Mouse (Mus musculus) forebrain, postnatal 0 days (tissue): ENCODE measurements around the gene Slc39a3. TPM values are rescaled to one million over a fixed set of nuclear protein-coding genes. Genes with fewer than 3 reads are reported as not detected.
"Not testable (repeated sequence)": the region's sequence is repeated elsewhere in the genome, so short reads cannot be mapped to it uniquely, and the experiment has no call there.

Source experiments
- ATAC-seq: fragments of 200-750 bp; cut with Nextera tagmentation; 2 replicates; pipeline ENCODE4 v1.8.0; 2017; ENCODE audit warnings: mild to moderate bottlenecking, moderate library complexity
- DNase-seq: peaks from one replicate; pipeline ENCODE4 v3.0.0-alpha.2; 2015
- H3K27ac ChIP-seq: fragments of 300-500 bp; sonication (generic); 2 replicates; pipeline ENCODE4 v1.5.1; 2014; ENCODE audit warnings: low read depth, mild to moderate bottlenecking, antibody characterized with exemption, low read length, moderate library complexity, mixed read lengths
- H3K27me3 ChIP-seq: fragments of 300-500 bp; sonication (generic); 2 replicates; pipeline ENCODE4 v1.6.1; 2014; ENCODE audit warnings: mild to moderate bottlenecking, low read length, mixed read lengths; ENCODE audit not compliant: insufficient read depth
- H3K36me3 ChIP-seq: fragments of 300-500 bp; sonication (generic); 2 replicates; pipeline ENCODE4 v1.6.1; 2014; ENCODE audit warnings: mild to moderate bottlenecking, moderate library complexity; ENCODE audit not compliant: insufficient read depth
- H3K4me1 ChIP-seq: fragments of 300-500 bp; sonication (generic); 2 replicates; pipeline ENCODE4 v1.6.1; 2014; ENCODE audit warnings: antibody characterized with exemption; ENCODE audit not compliant: insufficient read depth
- H3K4me2 ChIP-seq: fragments of 300-500 bp; sonication (generic); 2 replicates; pipeline ENCODE4 v1.6.1; 2014; ENCODE audit warnings: low read depth, mild to moderate bottlenecking, moderate library complexity
- H3K4me3 ChIP-seq: fragments of 300-500 bp; sonication (generic); 2 replicates; pipeline ENCODE4 v1.5.1; 2014; ENCODE audit warnings: low read depth, low read length, mixed read lengths
- H3K9ac ChIP-seq: fragments of 300-500 bp; sonication (generic); 2 replicates; pipeline ENCODE4 v1.6.1; 2014; ENCODE audit warnings: mild to moderate bottlenecking
- H3K9me3 ChIP-seq: fragments of 300-500 bp; sonication (generic); 2 replicates; pipeline ENCODE4 v1.6.1; 2016; ENCODE audit warnings: low read length
- CTCF ChIP-seq: sonication (generic); IDR thresholded peaks from 2 replicates; pipeline ENCODE4 v1.5.1; 2016; ENCODE audit warnings: antibody characterized with exemption, control low read depth, low read depth
- WGBS: fragments of 180-500 bp; shearing (Covaris S2); extraction: QIAGEN DNeasy Blood & Tissue Kit; methylation state at CpG from one replicate; pipeline ENCODE4 v1.1.7; 2014; 5-methylcytosine and 5-hydroxymethylcytosine counted together
- polyA plus RNA-seq: library from polyadenylated mRNA; unstranded; fragments of >200 nt; fragmentation: Nextera tagmentation; extraction: Ambion mirVana; gene quantifications from 2 replicates; pipeline ENCODE4 v1.2.1, GENCODE M21; 2015
- total RNA-seq: library from RNA; depleted of rRNA; stranded (reverse); fragments of >200 nt; gene quantifications from 2 replicates; pipeline ENCODE4 v1.2.3, GENCODE M21; 2014

The Slc39a3 gene
- total and polyA plus RNA-seq, 2 experiments from 2014 or later = 45.2 to 104 TPM

GRCm38 (mm10) chr10:80993276-80993675 is 44.0 kb downstream of the Slc39a3 start:
- Histone ChIP-seq H3K9me3 (no peaks in the 10 kb centered on the region), H3K9ac (no peak overlapping the region), H3K4me1 (no peaks in the 10 kb centered on the region), H3K4me3 (no peak overlapping the region), H3K27me3 (no peaks in the 10 kb centered on the region), H3K27ac (no peak overlapping the region), H3K4me2 (no peak overlapping the region), H3K36me3 (no peaks in the 10 kb centered on the region)
- DNase-seq = peak; percentile 18
- 42% methylated on average over 5 of the region's 5 CpGs for WGBS
- no peak for TF ChIP-seq CTCF
- ATAC-seq = no peak; the same call in 1 of the 2 replicates

GRCm38 (mm10) chr10:80991945-80992344 is 45.3 kb downstream of the Slc39a3 start:
- TF ChIP-seq CTCF = no peak
- Histone ChIP-seq H3K9ac (no peak overlapping the region), H3K4me1 (no peaks in the 10 kb centered on the region), H3K4me2 (no peak overlapping the region), H3K36me3 (no peaks in the 10 kb centered on the region), H3K27me3 (no peaks in the 10 kb centered on the region), H3K9me3 (no peaks in the 10 kb centered on the region), H3K4me3 (no peak overlapping the region), H3K27ac (no peak overlapping the region)
- no peak for ATAC-seq
- no peak for DNase-seq
- 87% methylated on average over 1 of the region's 1 CpGs for WGBS

GRCm38 (mm10) chr10:80991007-80991406 is 46.2 kb downstream of the Slc39a3 start:
- Histone ChIP-seq H3K4me2 (no peak overlapping the region), H3K27ac (no peak overlapping the region), H3K9me3 (no peaks in the 10 kb centered on the region), H3K4me1 (no peaks in the 10 kb centered on the region), H3K4me3 (no peak overlapping the region), H3K36me3 (no peaks in the 10 kb centered on the region), H3K27me3 (peaks cover 5% of the 10 kb centered on the region; the same call in 1 of the 2 replicates), H3K9ac (no peak overlapping the region)
- ATAC-seq = no peak
- DNase-seq = peak; percentile 18
- WGBS = 15% methylated on average over 3 of the region's 3 CpGs
- TF ChIP-seq CTCF = peak; percentile 45

DNA sequence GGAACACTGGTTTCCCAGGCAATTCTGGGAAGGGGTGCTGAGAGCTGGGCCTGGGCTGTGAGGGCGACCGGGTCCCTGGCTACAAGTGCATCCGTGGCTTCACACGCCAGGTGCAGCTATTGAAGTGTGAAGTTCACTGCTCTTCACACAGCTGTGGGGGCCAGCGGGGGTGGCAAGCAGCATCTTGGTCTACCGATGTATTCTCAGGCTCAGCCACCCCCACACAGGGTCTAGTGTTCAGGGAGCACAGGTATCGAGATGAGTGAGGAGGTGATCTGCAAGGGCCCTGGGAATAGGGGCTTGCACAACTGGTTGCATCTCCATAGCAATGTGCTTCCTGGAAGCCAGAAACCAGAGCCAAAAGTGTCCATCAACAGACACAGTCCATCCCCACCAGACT is 46.8 kb downstream of the Slc39a3 start:
- Histone ChIP-seq H3K9me3 (no peaks in the 10 kb centered on the region), H3K4me1 (no peaks in the 10 kb centered on the region), H3K4me3 (no peak overlapping the region), H3K27me3 (peaks cover 9% of the 10 kb centered on the region), H3K4me2 (no peak overlapping the region), H3K36me3 (no peaks in the 10 kb centered on the region), H3K9ac (no peak overlapping the region), H3K27ac (no peak overlapping the region)
- no peak for DNase-seq
- 81% methylated on average over 7 of the region's 7 CpGs for WGBS
- TF ChIP-seq CTCF = no peak
- no peak for ATAC-seq

DNA sequence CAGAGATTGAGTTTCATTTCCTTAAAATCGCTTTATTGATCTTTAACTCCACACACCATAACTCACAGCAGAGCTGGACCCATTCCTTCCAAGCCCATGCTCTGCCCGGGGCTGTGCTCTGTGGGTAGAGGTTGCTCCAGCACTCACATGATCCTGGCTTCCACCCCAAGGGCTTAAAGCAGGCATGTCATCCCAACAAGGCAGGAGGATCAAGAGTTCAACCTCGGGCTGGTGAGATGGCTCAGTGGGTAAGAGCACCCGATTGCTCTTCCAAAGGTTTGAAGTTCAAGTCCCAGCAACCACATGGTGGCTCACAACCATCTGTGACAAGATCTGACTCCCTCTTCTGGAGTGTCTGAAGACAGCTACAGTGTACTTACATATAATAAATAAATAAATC is 47.4 kb downstream of the Slc39a3 start:
- 65% methylated on average over 4 of the region's 4 CpGs for WGBS
- H3K4me1 ChIP-seq, DNase-seq, H3K4me3 ChIP-seq, ATAC-seq, H3K27ac ChIP-seq, H3K9me3 ChIP-seq, H3K36me3 ChIP-seq, H3K4me2 ChIP-seq, H3K9ac ChIP-seq: not testable (repeated sequence)
- peaks cover 15% of the 10 kb centered on the region for H3K27me3 ChIP-seq

- Histone ChIP-seq H3K4me1 (no peaks in the 10 kb centered on the region), H3K27me3 (peaks cover 15% of the 10 kb centered on the region), H3K9me3 (no peaks in the 10 kb centered on the region), H3K4me2 (no peak overlapping the region), H3K9ac (no peak overlapping the region), H3K4me3 (no peak overlapping the region), H3K36me3 (no peaks in the 10 kb centered on the region), H3K27ac (no peak overlapping the region)
- no peak for DNase-seq
- ATAC-seq = no peak
- WGBS = 73% methylated on average over 6 of the region's 6 CpGs
- no peak for TF ChIP-seq CTCF
These were observed 47.8 kb downstream of the Slc39a3 start for GRCm38 (mm10) chr10:80989446-80989845.

GRCm38 (mm10) chr10:80987709-80988441 is 49.4 kb downstream of the Slc39a3 start:
- H3K9me3 ChIP-seq = no peaks in the 10 kb centered on the region
- TF ChIP-seq CTCF = peak; percentile 91
- H3K36me3 ChIP-seq = no peaks in the 10 kb centered on the region
- H3K27ac ChIP-seq = no peak overlapping the region
- no peaks in the 10 kb centered on the region for H3K4me1 ChIP-seq
- no peak overlapping the region for H3K4me2 ChIP-seq
- DNase-seq = peak; percentile 81
- no peak overlapping the region for H3K9ac ChIP-seq
- H3K4me3 ChIP-seq = no peak overlapping the region
- peak; percentile 86 for ATAC-seq
- 9% methylated on average over 10 of the region's 10 CpGs for WGBS
- peaks cover 15% of the 10 kb centered on the region for H3K27me3 ChIP-seq
